Mouse (Mus musculus) embryonic facial prominence, embryonic 10.5 days (tissue): Measurements from ENCODE around the gene Shroom1. TPM values are rescaled to one million over a fixed set of nuclear protein-coding genes. Genes with fewer than 3 reads are reported as not detected.

ENCODE experiments used
- DNase-seq: peaks from one replicate; pipeline ENCODE4 v3.0.0-alpha.2; 2017; ENCODE audit warnings: low spot score
- H3K27ac ChIP-seq: fragments of 300-500 bp; sonication (generic); replicated peaks from 2 replicates; pipeline ENCODE4 v1.5.1; 2016; ENCODE audit warnings: mild to moderate bottlenecking
- H3K27me3 ChIP-seq: fragments of 300-500 bp; sonication (generic); replicated peaks from 2 replicates; pipeline ENCODE4 v1.6.1; 2016; ENCODE audit warnings: low read depth, mild to moderate bottlenecking; ENCODE audit not compliant: poor library complexity, severe bottlenecking
- H3K36me3 ChIP-seq: fragments of 300-500 bp; sonication (generic); replicated peaks from 2 replicates; pipeline ENCODE4 v1.6.1; 2016; ENCODE audit warnings: mild to moderate bottlenecking, moderate library complexity
- H3K4me1 ChIP-seq: fragments of 300-500 bp; sonication (generic); 2 replicates; pipeline ENCODE4 v1.6.1; 2016
- H3K4me3 ChIP-seq: fragments of 300-500 bp; sonication (generic); 2 replicates; pipeline ENCODE4 v1.5.1; 2016; ENCODE audit warnings: mild to moderate bottlenecking, moderate library complexity
- H3K9me3 ChIP-seq: fragments of 300-500 bp; sonication (generic); 2 replicates; pipeline ENCODE4 v1.6.1; 2016; ENCODE audit warnings: mild to moderate bottlenecking
- WGBS: fragments of 180-500 bp; shearing (Covaris S2); methylation state at CpG from one replicate; pipeline ENCODE4 v1.1.7; 2016; 5-methylcytosine and 5-hydroxymethylcytosine counted together
- polyA plus RNA-seq: library from polyadenylated mRNA; unstranded; fragments of >200 nt; fragmentation: Nextera tagmentation; extraction: Ambion mirVana; gene quantifications from 2 replicates; pipeline ENCODE4 v1.2.1, GENCODE M21; 2016

The Shroom1 gene
- polyA plus RNA-seq, 1 experiment from 2014 or later = 2.4 TPM

DNA sequence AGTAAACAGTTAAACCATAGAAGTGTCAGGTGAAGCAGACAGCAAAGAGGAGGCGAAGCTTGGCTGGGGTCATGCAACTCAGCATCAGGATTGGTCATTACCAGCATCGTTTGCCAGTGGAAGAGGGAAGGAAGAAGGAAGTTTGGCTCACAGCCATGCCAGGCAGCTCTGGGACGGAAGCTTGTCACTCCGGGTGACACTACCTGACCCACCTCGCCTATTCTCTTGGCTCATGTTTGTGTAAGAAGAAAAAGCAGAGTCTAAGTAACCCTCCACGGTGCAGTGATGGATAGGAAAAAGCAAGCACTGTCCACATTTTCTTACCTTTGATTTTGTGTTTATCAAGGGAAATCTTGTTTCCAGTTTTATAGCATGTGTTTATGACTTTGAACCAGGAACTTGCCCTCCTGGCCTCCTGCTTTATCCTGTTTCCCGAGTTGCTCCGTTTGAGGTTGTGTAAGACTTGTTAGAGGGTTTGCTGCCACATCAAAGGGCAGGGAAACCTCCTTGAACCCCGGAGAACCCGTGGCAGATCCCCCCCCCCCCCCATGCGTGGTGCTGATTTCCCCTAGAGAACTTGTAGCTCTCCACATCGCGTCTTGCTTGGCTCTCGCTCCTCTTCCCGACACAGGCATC is 6.8 kb upstream of the Shroom1 start:
- no peaks in the 10 kb centered on the region for H3K9me3 ChIP-seq
- H3K27me3 ChIP-seq = peaks cover 21% of the 10 kb centered on the region
- no peak overlapping the region for H3K4me3 ChIP-seq
- no peak for DNase-seq
- H3K27ac ChIP-seq = no peak overlapping the region
- H3K36me3 ChIP-seq = no peaks in the 10 kb centered on the region
- WGBS = 69% methylated on average over 15 of the region's 15 CpGs
- no peaks in the 10 kb centered on the region for H3K4me1 ChIP-seq

DNA sequence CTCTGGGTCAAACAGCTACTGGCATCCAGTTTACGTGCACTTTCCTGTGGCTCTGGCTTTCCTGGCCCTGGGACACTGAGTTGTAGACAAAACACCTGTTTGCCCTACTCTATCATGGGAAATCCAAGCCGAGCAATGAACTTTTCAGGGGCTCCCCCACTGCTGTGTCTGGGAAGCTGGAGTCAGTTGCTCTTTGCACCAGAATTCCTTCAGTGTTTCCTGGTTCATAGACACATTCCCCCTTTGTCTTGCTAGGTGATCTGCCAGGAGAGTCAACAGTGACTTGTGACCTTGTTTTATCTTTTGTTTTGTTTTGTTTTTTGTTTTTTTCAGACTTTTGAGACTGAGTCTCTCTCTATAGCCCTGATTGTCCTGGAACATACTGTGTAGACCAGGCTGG is 5.6 kb upstream of the Shroom1 start:
- Histone ChIP-seq H3K36me3 (no peaks in the 10 kb centered on the region), H3K27ac (no peak overlapping the region), H3K4me3 (no peak overlapping the region), H3K4me1 (peaks cover under 1% of the 10 kb centered on the region), H3K9me3 (no peaks in the 10 kb centered on the region), H3K27me3 (peaks cover 31% of the 10 kb centered on the region)
- no peak for DNase-seq
- 76% methylated on average over 2 of the region's 2 CpGs for WGBS

DNA sequence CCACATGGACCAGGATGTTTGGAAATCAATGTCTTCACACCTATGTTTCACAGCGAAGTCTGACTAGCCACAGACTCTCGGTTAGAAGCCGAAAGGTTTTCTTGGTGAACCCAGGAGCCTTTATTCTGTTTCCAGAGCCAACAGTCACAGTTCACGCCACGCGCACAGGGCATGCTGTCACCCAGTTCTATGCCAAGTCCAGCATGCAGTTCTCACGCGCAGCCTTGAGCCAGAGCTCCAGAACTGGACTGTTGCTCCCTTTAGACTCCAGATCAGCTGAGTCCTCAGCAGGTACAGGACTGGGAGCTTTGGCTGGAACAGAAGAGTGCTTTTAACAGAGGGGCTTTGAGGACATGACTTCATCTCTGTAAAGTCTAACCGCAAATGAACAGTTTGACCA is 4.6 kb upstream of the Shroom1 start:
- no peak for DNase-seq
- H3K9me3 ChIP-seq = no peaks in the 10 kb centered on the region
- 94% methylated on average over 9 of the region's 9 CpGs for WGBS
- peaks cover 41% of the 10 kb centered on the region for H3K27me3 ChIP-seq
- H3K4me3 ChIP-seq = no peak overlapping the region
- H3K36me3 ChIP-seq = no peaks in the 10 kb centered on the region
- H3K4me1 ChIP-seq = peaks cover 11% of the 10 kb centered on the region
- no peak overlapping the region for H3K27ac ChIP-seq

DNA sequence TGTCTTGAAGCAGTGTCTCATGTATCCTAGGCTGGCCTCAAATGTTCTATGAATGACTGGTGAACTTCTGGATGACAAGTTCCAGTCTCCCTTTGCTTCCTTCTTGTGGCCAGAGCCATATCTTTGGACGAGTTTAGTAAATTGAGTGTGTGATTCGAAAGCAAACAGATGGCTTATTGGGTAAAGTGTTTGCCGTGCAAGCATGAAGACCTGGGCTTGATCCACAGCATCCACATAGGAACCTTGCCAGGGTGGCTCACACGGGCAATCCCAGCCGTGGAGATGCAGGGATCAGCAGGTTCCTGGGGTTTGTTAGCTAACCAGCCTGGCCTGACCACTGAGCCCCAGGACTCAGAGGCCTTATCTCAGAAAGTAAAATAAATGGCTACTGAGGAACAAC is 4.0 kb upstream of the Shroom1 start:
- Histone ChIP-seq H3K36me3 (no peaks in the 10 kb centered on the region), H3K4me3 (no peak overlapping the region)
- WGBS = 87% methylated on average over 5 of the region's 5 CpGs

DNA sequence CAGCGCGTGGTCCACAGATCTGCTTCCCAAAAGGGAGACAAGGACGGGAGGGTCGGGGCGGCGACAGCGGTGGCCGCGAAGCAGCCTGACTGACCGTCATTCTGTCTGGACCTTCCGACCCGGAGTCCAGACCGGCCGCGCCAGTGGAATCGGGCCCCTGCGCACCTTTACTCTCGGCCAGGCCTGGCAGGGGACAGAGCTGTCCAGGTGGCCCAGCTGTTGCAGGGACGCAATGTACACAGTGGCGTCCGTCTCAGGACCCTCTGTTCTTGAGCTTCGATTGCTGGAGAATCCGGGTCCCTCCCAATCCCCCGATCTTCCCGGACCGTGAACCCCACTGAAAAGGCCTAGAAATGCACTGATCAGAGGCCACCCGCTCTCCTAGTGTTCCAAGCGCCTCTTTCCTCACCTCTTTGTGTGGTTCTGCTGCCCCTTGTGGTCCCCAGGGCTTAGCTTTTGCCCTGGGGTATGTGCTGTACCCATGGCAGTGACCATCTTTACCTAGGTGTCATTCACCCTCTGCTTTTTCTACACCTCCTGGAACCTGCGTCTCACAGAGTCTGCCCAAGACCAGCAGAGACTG is 458 bp downstream of the Shroom1 start:
- Histone ChIP-seq H3K27me3 (peaks cover 76% of the 10 kb centered on the region), H3K36me3 (no peaks in the 10 kb centered on the region), H3K4me1 (peaks cover 22% of the 10 kb centered on the region), H3K27ac (peak overlapping the region; percentile 78), H3K4me3 (peak overlapping the region; percentile 68), H3K9me3 (no peaks in the 10 kb centered on the region)
- DNase-seq = no peak
- WGBS = 3% methylated on average over 29 of the region's 29 CpGs

More for the DNA sequence above, 4.0 kb upstream of the Shroom1 start:
- H3K27me3 ChIP-seq = peaks cover 48% of the 10 kb centered on the region
- H3K9me3 ChIP-seq = no peaks in the 10 kb centered on the region
- no peak overlapping the region for H3K27ac ChIP-seq
- DNase-seq = no peak
- H3K4me1 ChIP-seq = peaks cover 15% of the 10 kb centered on the region

DNA sequence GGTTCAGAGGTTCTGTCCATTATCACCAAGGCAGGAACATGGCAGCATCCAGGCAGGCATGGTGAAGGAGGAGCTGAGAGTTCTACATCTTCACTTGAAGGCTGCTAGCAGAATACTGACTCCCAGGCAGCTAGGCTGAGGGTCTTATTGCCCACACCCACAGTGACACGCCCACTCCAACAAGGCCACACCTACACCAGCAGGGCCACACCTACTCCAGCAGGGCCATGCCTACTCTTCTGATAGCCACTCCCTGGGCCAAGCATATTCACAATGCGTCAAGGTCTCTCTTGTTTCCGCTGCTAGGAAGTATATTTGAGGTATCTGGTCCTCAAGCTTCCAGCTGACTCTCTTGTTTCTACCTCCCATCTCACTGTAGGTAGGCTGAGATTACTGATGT is 2.0 kb downstream of the Shroom1 start:
- Histone ChIP-seq H3K27ac (no peak overlapping the region), H3K4me3 (no peak overlapping the region), H3K27me3 (peaks cover 92% of the 10 kb centered on the region), H3K4me1 (peaks cover 33% of the 10 kb centered on the region), H3K36me3 (no peaks in the 10 kb centered on the region), H3K9me3 (no peaks in the 10 kb centered on the region)
- no peak for DNase-seq
- 70% methylated on average over 3 of the region's 3 CpGs for WGBS

DNA sequence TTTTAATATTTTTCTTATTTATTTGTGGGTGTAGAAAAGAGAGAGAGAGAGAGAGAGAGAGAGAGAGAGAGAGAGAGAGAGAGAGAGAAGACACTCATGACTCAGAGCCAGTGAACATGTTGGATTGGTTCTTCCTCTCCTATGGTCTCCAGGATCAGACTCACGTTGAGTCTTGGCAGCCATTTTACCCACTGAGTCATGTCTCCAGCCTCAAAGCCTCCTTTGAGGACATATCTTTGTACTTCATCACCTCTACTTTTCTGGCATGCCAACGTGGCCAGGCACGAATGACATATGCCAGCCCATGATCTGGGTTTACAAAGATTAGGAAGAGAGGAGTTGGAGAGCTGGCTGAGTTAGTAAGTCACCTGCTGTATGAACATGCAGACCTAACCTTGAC is 3.2 kb downstream of the Shroom1 start:
- Histone ChIP-seq H3K4me1 (peaks cover 33% of the 10 kb centered on the region), H3K27ac (no peak overlapping the region), H3K36me3 (no peaks in the 10 kb centered on the region), H3K27me3 (peaks cover 96% of the 10 kb centered on the region), H3K4me3 (no peak overlapping the region), H3K9me3 (no peaks in the 10 kb centered on the region)
- 89% methylated on average over 3 of the region's 3 CpGs for WGBS
- no peak for DNase-seq

DNA sequence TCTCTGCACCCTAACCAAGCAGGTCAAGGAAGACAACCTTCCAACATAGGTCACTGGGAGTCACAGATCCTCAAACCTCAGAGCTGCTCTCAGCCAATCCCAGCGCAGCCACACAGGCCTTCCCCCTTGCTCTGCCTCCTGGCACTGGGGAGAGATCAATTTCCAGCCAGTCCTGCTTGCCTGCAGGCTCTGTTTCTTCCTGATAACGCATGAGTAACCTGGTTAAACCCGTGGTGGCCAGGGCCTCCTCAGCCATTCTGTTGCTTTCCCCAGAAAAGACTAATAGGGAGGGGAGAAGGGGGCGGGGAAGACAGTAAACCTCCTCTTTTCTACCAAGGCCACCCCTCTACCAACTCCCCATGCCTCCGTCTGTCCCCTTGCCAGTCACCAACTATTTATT is 4.7 kb downstream of the Shroom1 start:
- no peaks in the 10 kb centered on the region for H3K9me3 ChIP-seq
- 24% methylated on average over 5 of the region's 5 CpGs for WGBS
- 0 out of 2 replicates have a peak overlapping the region, but pooled peaks have one; percentile 8 for H3K4me3 ChIP-seq
- H3K4me1 ChIP-seq = peaks cover 35% of the 10 kb centered on the region
- no peaks in the 10 kb centered on the region for H3K36me3 ChIP-seq
- peaks cover 98% of the 10 kb centered on the region for H3K27me3 ChIP-seq
- DNase-seq = no peak
- no peak overlapping the region for H3K27ac ChIP-seq

DNA sequence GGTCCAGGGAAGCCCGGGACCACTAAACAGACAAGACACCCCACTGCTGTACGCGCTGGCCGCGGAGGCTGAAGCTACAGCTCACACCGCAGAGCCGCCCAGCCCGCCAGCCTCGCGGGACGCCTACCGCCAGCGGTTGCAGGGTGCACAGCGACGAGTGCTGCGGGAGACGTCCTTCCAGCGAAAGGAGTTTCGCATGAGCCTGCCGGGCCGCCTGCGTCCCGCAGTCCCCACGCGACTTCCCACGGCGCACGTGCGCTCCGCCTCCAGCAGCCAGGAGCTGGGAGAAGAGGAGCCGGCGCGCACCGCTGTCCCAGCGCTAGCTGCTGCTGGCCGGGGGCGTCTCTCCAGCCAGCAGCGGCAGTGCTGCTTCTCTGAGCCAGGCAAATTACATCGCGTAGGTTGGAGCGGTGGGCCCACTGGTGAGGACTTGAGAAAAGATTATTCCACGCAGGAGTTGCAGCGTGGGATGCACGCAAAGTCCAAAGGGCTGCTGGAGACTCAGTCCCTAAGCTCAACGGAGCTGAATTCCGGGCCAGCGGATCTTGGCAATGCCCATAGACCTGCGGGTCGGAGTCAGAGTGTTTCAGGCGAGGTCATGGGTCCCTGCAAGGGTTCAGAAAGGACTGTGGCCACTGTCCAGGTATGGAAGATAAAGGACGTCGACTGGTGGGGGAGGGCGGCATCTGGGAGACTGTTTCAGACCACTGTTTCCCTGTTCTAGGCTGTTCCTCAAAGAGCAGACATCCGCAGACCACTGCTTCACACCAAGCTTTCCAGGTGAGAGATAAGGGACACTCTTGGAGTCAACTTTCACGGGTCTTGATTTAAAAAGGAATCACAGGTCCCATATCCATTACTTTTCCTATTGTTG is 6.8 kb downstream of the Shroom1 start:
- DNase-seq = peak; percentile 63
- Histone ChIP-seq H3K36me3 (no peaks in the 10 kb centered on the region), H3K4me3 (peak overlapping the region; percentile 58), H3K4me1 (peaks cover 28% of the 10 kb centered on the region), H3K27ac (no peak overlapping the region; the same call in 1 of the 2 replicates), H3K27me3 (peaks cover 97% of the 10 kb centered on the region), H3K9me3 (no peaks in the 10 kb centered on the region)
- WGBS = 6% methylated on average over 55 of the region's 55 CpGs

DNA sequence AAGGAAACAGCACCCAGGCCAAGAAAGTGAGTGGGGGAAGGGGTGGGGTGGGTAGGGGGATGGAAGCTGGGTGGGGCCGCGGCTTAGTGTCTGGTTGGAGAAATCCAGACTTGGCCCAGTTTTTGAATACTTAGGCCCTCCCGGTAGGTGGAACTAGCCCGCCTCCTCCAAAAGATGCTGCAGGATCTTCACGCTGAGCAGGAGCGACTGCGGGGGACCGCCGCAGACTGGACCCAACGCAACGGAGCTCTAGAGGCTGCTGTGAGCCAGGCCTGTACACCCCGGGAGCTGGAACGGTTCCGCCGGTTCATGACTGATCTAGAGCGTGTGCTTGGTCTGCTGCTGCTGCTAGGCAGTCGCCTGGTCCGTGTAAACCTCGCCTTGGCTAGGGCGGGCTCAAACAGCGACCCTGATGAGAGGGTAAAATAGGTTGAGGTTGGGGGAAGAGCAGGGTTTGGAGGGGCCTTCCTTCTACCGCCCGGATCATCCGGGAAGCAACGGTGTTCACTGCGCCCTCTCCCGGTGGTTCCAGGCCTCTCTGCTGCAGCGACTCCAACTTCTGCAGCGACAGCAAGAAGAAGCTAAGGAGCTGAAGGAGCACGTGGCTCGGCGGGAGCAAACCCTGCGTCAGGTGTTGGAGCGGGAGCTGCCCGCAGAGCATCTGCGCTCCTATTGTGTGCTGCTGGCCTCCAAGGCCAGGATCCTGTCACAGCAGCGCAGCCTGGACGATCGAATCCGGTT is 9.4 kb downstream of the Shroom1 start:
- DNase-seq = peak; percentile 88
- Histone ChIP-seq H3K27ac (peak overlapping the region; percentile 45), H3K36me3 (no peaks in the 10 kb centered on the region), H3K9me3 (no peaks in the 10 kb centered on the region), H3K27me3 (peaks cover 99% of the 10 kb centered on the region), H3K4me3 (peak overlapping the region; percentile 51), H3K4me1 (peaks cover 50% of the 10 kb centered on the region)
- 4% methylated on average over 40 of the region's 40 CpGs for WGBS

DNA sequence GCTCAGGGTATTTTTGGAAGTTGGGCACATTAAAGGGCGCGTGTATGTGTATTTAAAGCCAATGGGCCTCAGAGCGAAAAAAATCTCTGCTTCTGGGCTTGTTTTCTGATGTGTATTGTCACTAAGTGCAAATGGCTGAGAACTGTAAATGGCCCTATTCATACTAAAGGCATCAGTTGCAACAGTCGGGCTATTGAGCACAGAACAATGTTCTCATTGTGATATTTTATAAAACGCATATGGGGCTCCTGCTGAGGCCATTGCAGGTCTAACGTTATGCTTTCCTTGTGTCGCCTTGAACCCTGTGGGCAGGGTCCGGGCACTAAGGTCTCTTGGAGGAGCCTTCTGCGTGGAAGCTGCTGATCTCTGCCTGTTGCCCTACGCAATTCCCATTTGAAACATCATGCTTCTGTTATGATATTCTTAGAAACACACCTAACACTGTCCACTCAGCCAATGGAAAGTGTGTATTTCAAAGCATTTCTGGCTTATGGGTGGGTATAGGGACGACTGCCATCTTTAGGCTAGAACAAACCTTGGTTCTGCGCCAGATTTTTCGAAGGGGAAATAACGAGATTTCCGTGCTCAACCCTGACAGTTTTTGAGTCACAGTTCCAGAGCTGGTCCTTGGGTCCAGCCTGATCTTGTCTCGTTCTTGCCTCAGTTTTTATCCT is 12.4 kb downstream of the Shroom1 start:
- Histone ChIP-seq H3K27me3 (peaks cover 98% of the 10 kb centered on the region), H3K4me1 (peaks cover 33% of the 10 kb centered on the region), H3K9me3 (no peaks in the 10 kb centered on the region), H3K36me3 (no peaks in the 10 kb centered on the region), H3K4me3 (peak overlapping the region; percentile 42), H3K27ac (no peak overlapping the region)
- no peak for DNase-seq
- 26% methylated on average over 16 of the region's 16 CpGs for WGBS
